Mouse (Mus musculus): ENCODE results near the gene Nek8. TPM values are rescaled to one million over a fixed set of nuclear protein-coding genes. Genes with fewer than 3 reads are reported as not detected.

Nek8 gene
- polyA plus RNA-seq, 1 experiment, result 6.3 TPM

- H3K4me1 ChIP-seq (ENCODE audit: control insufficient read depth, insufficient read depth, insufficient read length, low read length), result peaks cover 29% of the 10 kb centered on the region
- no peak overlapping the region for H3K27ac ChIP-seq (replicated peaks; ENCODE audit: low read depth, low read length)
- no peak overlapping the region for H3K4me3 ChIP-seq (ENCODE audit: insufficient read depth, low read depth, low read length)
Observed at GRCm38 (mm10) chr11:78123782-78124181, 52.7 kb downstream of the Nek8 start.

- no peak overlapping the region for H3K27ac ChIP-seq (replicated peaks; ENCODE audit: low read depth, low read length)
- H3K4me3 ChIP-seq (ENCODE audit: insufficient read depth, low read depth, low read length), result no peak overlapping the region
Observed at GRCm38 (mm10) chr11:78122815-78123214, 53.7 kb downstream of the Nek8 start.

GRCm38 (mm10) chr11:78121176-78121575 is 55.3 kb downstream of the Nek8 start:
- peaks cover 18% of the 10 kb centered on the region for H3K4me1 ChIP-seq (ENCODE audit: control insufficient read depth, insufficient read depth, insufficient read length, low read length)
- H3K27ac ChIP-seq (replicated peaks; ENCODE audit: low read depth, low read length), result no peak overlapping the region

More at GRCm38 (mm10) chr11:78122815-78123214, 53.7 kb downstream of the Nek8 start:
- H3K4me1 ChIP-seq (ENCODE audit: control insufficient read depth, insufficient read depth, insufficient read length, low read length), result peaks cover 29% of the 10 kb centered on the region

GRCm38 (mm10) chr11:78119898-78120297 is 56.6 kb downstream of the Nek8 start:
- H3K4me3 ChIP-seq (ENCODE audit: insufficient read depth, low read depth, low read length), result no peak overlapping the region
- H3K4me1 ChIP-seq (ENCODE audit: control insufficient read depth, insufficient read depth, insufficient read length, low read length), result peaks cover 17% of the 10 kb centered on the region
- no peak overlapping the region for H3K27ac ChIP-seq (replicated peaks; ENCODE audit: low read depth, low read length)

More at GRCm38 (mm10) chr11:78121176-78121575, 55.3 kb downstream of the Nek8 start:
- no peak overlapping the region for H3K4me3 ChIP-seq (ENCODE audit: insufficient read depth, low read depth, low read length)

- H3K4me1 ChIP-seq (ENCODE audit: control insufficient read depth, insufficient read depth, insufficient read length, low read length), result peaks cover 17% of the 10 kb centered on the region
- no peak overlapping the region for H3K4me3 ChIP-seq (ENCODE audit: insufficient read depth, low read depth, low read length)
- no peak overlapping the region for H3K27ac ChIP-seq (replicated peaks; ENCODE audit: low read depth, low read length)
Observed at GRCm38 (mm10) chr11:78118467-78118866, 58.0 kb downstream of the Nek8 start.

- Histone ChIP-seq H3K4me3 (ENCODE audit: insufficient read depth, low read depth, low read length) (peak overlapping the region; percentile 71; the same call in 1 of the 2 replicates), H3K27ac (replicated peaks; ENCODE audit: low read depth, low read length) (no peak overlapping the region), H3K4me1 (ENCODE audit: control insufficient read depth, insufficient read depth, insufficient read length, low read length) (peaks cover 13% of the 10 kb centered on the region)
Observed at GRCm38 (mm10) chr11:78116146-78116410, 60.4 kb downstream of the Nek8 start.

Other genes with a start within 250 kb of the Nek8 start
- 0.44 TPM in 1 of 2 replicates, not detected in the other for gene Sez6, start 245.9 kb downstream of the Nek8 start, polyA plus RNA-seq (2012; ENCODE audit: insufficient read depth, insufficient read length, missing spikeins)
- 9.6 and 13.3 TPM in 2 replicates for gene Phf12, start 193.9 kb downstream of the Nek8 start, polyA plus RNA-seq (2012; ENCODE audit: insufficient read depth, insufficient read length, missing spikeins)
- 3.0 and 3.4 TPM in 2 replicates for gene Dhrs13, start 144.4 kb downstream of the Nek8 start, polyA plus RNA-seq (2012; ENCODE audit: insufficient read depth, insufficient read length, missing spikeins)
- 74.4 and 110 TPM in 2 replicates for gene Flot2, start 138.7 kb downstream of the Nek8 start, polyA plus RNA-seq (2012; ENCODE audit: insufficient read depth, insufficient read length, missing spikeins)
- gene Eral1, start 96.3 kb downstream of the Nek8 start, polyA plus RNA-seq (2012; ENCODE audit: insufficient read depth, insufficient read length, missing spikeins), result 33.8 and 38.9 TPM in 2 replicates
- gene Fam222b, start 82.0 kb downstream of the Nek8 start, polyA plus RNA-seq (2012; ENCODE audit: insufficient read depth, insufficient read length, missing spikeins), result 5.8 and 7.5 TPM in 2 replicates
- 45.7 and 47.5 TPM in 2 replicates for gene Traf4, start 11.1 kb downstream of the Nek8 start, polyA plus RNA-seq (2012; ENCODE audit: insufficient read depth, insufficient read length, missing spikeins)
- 77.2 and 118 TPM in 2 replicates for gene Tlcd1, start within 50 bp of the Nek8 start, polyA plus RNA-seq (2012; ENCODE audit: insufficient read depth, insufficient read length, missing spikeins)
- 881 and 950 TPM in 2 replicates for gene Rpl23a, start 6.9 kb upstream of the Nek8 start, polyA plus RNA-seq (2012; ENCODE audit: insufficient read depth, insufficient read length, missing spikeins)
- 61.8 and 78.8 TPM in 2 replicates for gene Rab34, start 11.8 kb upstream of the Nek8 start, polyA plus RNA-seq (2012; ENCODE audit: insufficient read depth, insufficient read length, missing spikeins)
- 102 and 105 TPM in 2 replicates for gene Proca1, start 16.7 kb upstream of the Nek8 start, polyA plus RNA-seq (2012; ENCODE audit: insufficient read depth, insufficient read length, missing spikeins)
- gene Sdf2, start 69.1 kb upstream of the Nek8 start, polyA plus RNA-seq (2012; ENCODE audit: insufficient read depth, insufficient read length, missing spikeins), result 42.0 and 44.9 TPM in 2 replicates
- gene Supt6, start 69.3 kb upstream of the Nek8 start, polyA plus RNA-seq (2012; ENCODE audit: insufficient read depth, insufficient read length, missing spikeins), result 20.1 and 20.7 TPM in 2 replicates
- gene 2610507B11Rik, start 85.1 kb upstream of the Nek8 start, polyA plus RNA-seq (2012; ENCODE audit: insufficient read depth, insufficient read length, missing spikeins), result 74.3 and 104 TPM in 2 replicates
- not detected in 2 replicates for gene BC030499, start 114.2 kb upstream of the Nek8 start, polyA plus RNA-seq (2012; ENCODE audit: insufficient read depth, insufficient read length, missing spikeins)
- 0.29 and 0.87 TPM in 2 replicates for gene Spag5, start 124.9 kb upstream of the Nek8 start, polyA plus RNA-seq (2012; ENCODE audit: insufficient read depth, insufficient read length, missing spikeins)
- 1.9 and 2.3 TPM in 2 replicates for gene Aldoc, start 146.3 kb upstream of the Nek8 start, polyA plus RNA-seq (2012; ENCODE audit: insufficient read depth, insufficient read length, missing spikeins)
- gene Pigs, start 151.7 kb upstream of the Nek8 start, polyA plus RNA-seq (2012; ENCODE audit: insufficient read depth, insufficient read length, missing spikeins), result 14.4 and 19.7 TPM in 2 replicates
- 16.9 and 30.7 TPM in 2 replicates for gene Unc119, start 166.8 kb upstream of the Nek8 start, polyA plus RNA-seq (2012; ENCODE audit: insufficient read depth, insufficient read length, missing spikeins)
- gene Foxn1, start 209.9 kb upstream of the Nek8 start, polyA plus RNA-seq (2012; ENCODE audit: insufficient read depth, insufficient read length, missing spikeins), result not detected in 2 replicates
- not detected in 2 replicates for gene Slc13a2, start 245.5 kb upstream of the Nek8 start, polyA plus RNA-seq (2012; ENCODE audit: insufficient read depth, insufficient read length, missing spikeins)

Measured in brown adipose tissue, adult 24 weeks (tissue).